Mouse (Mus musculus) olfactory bulb, adult 2 months (tissue): ENCODE data around the gene Slc18b1.

Experiments used
- CTCF ChIP-seq: fragments of 200-500 bp; IDR thresholded peaks from 2 replicates; pipeline ENCODE4 v1.5.1; 2012; ENCODE audit warnings: low read depth, mild to moderate bottlenecking, low read length, moderate library complexity; ENCODE audit not compliant: insufficient read depth
- POLR2A ChIP-seq: fragments of 200-500 bp; IDR thresholded peaks from 2 replicates; pipeline ENCODE4 v1.6.1; 2012; ENCODE audit warnings: mild to moderate bottlenecking, low read depth, low read length, moderate library complexity; ENCODE audit not compliant: insufficient read depth

DNA sequence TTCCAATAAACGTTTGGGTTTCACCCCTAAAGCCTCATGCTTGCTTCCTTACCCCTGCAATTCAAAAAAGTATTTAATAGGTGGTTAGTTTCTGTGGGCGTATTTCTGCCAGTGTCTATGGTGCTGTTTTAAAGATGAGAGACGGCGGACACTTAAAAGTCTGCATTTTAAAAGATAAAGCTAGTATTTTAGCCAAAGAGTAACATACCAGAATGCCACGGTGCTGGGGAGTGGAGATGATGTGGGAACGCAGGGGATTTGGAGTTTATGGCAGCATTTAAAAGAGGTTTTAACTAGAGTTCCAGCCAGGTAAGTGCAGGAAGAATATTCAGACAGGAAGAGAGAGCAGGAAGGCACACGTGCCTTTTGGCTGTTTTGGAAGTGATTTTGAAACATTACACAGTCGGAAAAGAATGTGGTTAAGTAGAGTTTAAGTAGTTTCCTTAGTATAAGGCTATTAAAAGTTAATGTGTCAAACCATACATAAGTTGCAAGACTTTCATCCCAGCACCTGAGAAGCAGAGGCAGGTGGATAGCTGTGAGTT, 8.7 kb upstream of the Slc18b1 start:
- no peak for TF ChIP-seq CTCF
- no peak for TF ChIP-seq POLR2A
